Mouse (Mus musculus) T-helper 2 cell (primary cell): ENCODE measurements around the gene Dnajc15.

ENCODE experiments used
- in situ Hi-C: fragments of 300-600 bp; cut with MboI, MseI; formaldehyde crosslinking; loops from one replicate; pipeline ENCODE4 v1.15.1; 2025; ENCODE audit warnings: high pct_unique_total_duplicates

The Dnajc15 gene

GRCm38 (mm10) chr14:77860841-77861560 is 13.9 kb downstream of the Dnajc15 start:
- in situ Hi-C loops = no loop called here

- in situ Hi-C loops = no loop called here
These were observed 15.0 kb downstream of the Dnajc15 start for GRCm38 (mm10) chr14:77859894-77860293.

DNA sequence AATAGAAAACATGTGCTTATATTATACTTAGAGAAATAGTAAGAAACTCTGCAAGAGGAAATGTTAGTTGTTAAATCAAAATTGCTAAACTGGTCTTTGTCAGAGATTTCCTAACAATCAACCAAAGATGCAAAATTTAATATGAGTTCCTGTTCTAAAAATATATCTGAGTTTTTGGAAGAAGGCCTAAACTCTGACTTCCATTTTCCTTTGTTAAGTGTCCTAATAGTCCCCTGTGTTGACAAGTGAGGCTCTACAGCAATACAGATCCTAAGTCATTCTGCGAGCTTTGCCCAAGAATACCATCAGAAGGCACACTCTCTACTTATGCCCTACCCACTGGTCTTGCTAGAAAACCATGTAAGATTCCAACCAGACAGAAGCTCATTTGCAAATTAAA is 21.0 kb downstream of the Dnajc15 start:
- in situ Hi-C loops = no loop called here

- in situ Hi-C loops = no loop called here
These were observed 25.1 kb downstream of the Dnajc15 start for GRCm38 (mm10) chr14:77849852-77850251.

DNA sequence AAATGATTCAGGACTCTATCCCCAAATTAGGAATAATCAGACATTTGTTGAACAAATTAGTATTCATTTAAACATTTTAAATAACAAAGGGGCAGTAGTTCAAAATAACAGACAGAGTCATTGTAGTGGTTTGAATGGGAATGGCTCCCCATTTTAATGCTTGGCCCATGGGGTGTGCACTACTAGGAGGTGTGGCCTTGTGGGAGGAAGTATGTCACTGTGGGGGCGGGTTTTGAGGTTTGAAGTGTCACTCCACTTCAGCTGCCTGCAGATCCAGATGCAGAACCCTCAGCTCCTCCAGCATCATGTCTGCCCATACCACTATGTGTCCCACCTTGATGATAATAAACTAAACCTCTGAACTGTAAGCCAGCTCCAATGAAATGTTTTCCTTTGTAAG is 26.6 kb downstream of the Dnajc15 start:
- in situ Hi-C loops = no loop called here

DNA sequence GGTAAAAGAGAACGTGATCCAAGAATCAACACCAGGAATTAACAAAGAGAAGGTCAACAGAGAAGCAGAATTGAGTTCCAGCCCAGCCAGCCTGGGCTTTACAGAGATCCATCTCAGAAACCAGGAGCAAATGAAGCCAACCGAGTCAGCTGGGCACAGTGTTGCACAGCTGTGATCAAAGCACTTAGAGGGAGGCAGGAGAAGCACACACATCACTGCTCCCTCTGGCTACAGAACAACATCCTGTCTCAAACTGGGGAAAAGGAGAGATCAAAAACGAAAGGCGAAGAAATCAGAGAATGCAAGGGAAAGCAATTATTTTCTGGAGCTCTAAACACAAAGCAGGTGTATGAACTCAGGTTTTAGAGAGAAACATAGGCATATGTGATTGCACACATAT is 28.7 kb downstream of the Dnajc15 start:
- in situ Hi-C loops = no loop called here

GRCm38 (mm10) chr14:77845479-77845878 is 29.4 kb downstream of the Dnajc15 start:
- in situ Hi-C loops = no loop called here

- in situ Hi-C loops = no loop called here
These were observed 34.4 kb downstream of the Dnajc15 start for GRCm38 (mm10) chr14:77840574-77840973.

- in situ Hi-C loops = no loop called here
These were observed 34.8 kb downstream of the Dnajc15 start for GRCm38 (mm10) chr14:77840078-77840477.

GRCm38 (mm10) chr14:77836794-77837193 is 38.1 kb downstream of the Dnajc15 start:
- in situ Hi-C loops = no loop called here

- in situ Hi-C loops = loop anchor here (5.0 kb wide), 1 partner anchor 70 kb away; the partner anchor contains the start of gene Epsti1
These were observed 42.6 kb downstream of the Dnajc15 start for GRCm38 (mm10) chr14:77832359-77832758.

GRCm38 (mm10) chr14:77831936-77832335 is 43.0 kb downstream of the Dnajc15 start:
- in situ Hi-C loops = loop anchor here (5.0 kb wide), 1 partner anchor 70 kb away; the partner anchor contains the start of gene Epsti1

DNA sequence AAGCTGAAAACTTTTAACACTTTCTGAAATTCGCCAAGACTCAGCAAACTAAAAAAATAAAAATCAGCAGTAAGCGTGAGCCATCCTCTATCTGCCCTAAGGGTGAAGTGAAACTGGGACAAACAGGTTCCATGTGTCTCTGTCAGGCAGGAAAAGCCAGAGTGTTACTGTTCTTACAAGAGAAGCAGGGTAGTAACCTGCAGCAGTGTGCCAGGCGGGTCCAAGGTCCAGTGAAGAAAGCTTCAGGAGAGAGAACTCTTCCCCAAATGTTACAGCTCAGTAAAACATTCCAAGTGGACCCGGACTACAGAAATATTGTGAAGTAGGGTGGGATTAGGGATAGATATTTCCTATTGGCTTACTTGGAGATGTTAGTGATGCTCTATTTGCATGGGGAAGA is 45.3 kb downstream of the Dnajc15 start:
- in situ Hi-C loops = loop anchor here (5.0 kb wide), 1 partner anchor 73 kb away; the partner anchor contains the start of gene Epsti1

- in situ Hi-C loops = no loop called here
These were observed 49.0 kb downstream of the Dnajc15 start for GRCm38 (mm10) chr14:77825891-77826290.

GRCm38 (mm10) chr14:77825121-77825520 is 49.8 kb downstream of the Dnajc15 start:
- in situ Hi-C loops = no loop called here

GRCm38 (mm10) chr14:77819841-77820240 is 55.1 kb downstream of the Dnajc15 start:
- in situ Hi-C loops = no loop called here

DNA sequence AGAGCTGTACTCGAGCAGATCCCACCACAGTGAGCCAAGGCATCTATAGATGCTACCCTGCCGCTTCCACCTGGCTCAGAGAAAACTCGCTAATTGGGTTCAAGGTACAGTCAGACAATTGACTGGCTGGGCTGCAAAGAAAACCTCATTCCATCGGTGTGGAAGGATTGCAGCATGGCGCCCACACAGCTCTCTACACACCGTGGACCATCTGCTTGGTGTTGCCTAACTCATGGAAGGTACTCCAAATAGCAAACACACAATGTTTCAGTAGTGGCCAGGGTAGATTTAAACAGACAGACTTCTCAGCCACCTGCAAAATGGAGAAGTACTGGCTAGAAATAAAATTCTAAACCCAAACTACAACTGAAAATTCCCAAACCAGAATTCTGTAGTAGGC is 57.4 kb downstream of the Dnajc15 start:
- in situ Hi-C loops = no loop called here

DNA sequence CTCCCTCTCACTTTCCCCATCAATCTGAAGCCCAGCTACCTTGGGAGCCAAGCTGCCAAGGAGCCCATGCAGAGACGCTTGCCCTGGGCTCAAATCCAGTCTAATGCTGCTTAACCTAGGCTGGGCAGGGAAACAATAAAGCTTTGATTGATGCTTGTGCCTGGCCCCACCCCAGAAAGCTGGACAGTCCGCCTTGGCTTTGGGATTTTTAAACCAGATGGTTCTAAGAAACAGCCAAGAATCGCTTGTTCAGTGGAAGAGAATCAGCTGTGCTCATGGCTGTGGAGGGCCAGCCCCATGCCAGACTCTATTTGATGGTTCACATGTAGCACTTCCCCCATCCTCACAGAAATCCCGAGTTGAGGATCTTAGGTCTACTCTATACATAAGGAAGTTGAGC is 60.0 kb downstream of the Dnajc15 start:
- in situ Hi-C loops = no loop called here

GRCm38 (mm10) chr14:77812890-77813289 is 62.0 kb downstream of the Dnajc15 start:
- in situ Hi-C loops = no loop called here

DNA sequence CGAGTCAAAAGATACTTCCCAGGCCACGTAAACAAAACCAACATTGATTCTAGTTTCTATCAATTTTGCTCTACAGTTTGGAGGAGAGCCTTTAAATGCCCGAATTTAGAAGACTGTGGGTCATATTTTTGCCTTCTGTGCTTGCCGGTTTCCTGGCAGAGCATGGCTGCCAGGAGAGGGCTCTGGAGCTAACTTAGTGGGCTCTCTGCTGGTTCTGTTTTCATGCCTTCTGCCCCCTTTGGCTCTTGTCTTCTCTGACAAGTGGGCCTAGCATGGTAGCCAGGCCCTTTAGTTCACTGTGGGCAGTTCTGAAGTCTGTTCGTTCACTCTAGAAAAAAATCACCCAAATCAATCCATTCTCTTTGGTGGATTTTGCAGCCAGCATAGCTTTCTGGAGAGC is 63.5 kb downstream of the Dnajc15 start:
- in situ Hi-C loops = no loop called here

- in situ Hi-C loops = no loop called here
These were observed 67.1 kb downstream of the Dnajc15 start for GRCm38 (mm10) chr14:77807836-77808235.

DNA sequence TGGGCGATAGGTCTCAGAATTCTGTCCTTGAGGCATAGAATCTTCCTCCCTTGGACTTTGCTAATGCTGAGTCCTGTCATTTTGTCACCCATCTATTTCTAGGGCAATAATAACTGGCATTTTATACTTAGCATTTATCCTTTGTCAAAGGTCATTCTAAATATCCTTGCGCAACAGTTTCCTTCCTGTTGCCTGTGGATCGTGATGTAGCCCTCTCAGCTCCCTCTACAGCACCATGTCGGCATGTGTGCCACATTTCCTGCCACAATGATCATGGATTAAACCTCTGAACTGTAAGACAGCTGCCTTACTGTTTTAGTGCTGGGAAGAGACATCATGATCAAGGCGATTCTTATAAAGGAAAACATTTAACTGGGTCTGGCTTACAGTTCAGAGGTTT is 68.6 kb downstream of the Dnajc15 start:
- in situ Hi-C loops = no loop called here

- in situ Hi-C loops = no loop called here
These were observed 72.7 kb downstream of the Dnajc15 start for GRCm38 (mm10) chr14:77802268-77802630.
